Mouse (Mus musculus) A20 (cell line): Measurements from ENCODE around the gene Il1rl2.
"Not testable (repeated sequence)": the region's sequence is repeated elsewhere in the genome, so short reads cannot be mapped to it uniquely, and the experiment has no call there.

Experiments used
- DNase-seq: peaks from one replicate; pipeline ENCODE4 v3.0.0-alpha.2; 2011; ENCODE audit warnings: low read depth, low spot score

Il1rl2 gene

GRCm38 (mm10) chr1:40324457-40324856 is at the start of gene Il1rl2:
Gene Il1rl2 (plus strand): TSS chr1:40324610.
- no peak for DNase-seq

- DNase-seq = no peak
Observed at GRCm38 (mm10) chr1:40275285-40276013, 49.0 kb upstream of the Il1rl2 start.

- no peak for DNase-seq
Observed at GRCm38 (mm10) chr1:40277944-40278343, 46.5 kb upstream of the Il1rl2 start.

- no peak for DNase-seq
Observed at GRCm38 (mm10) chr1:40278720-40279119, 45.7 kb upstream of the Il1rl2 start.

- DNase-seq = no peak
Observed at GRCm38 (mm10) chr1:40279182-40279743, 45.1 kb upstream of the Il1rl2 start.

GRCm38 (mm10) chr1:40281950-40282349 is 42.5 kb upstream of the Il1rl2 start:
- DNase-seq = no peak

GRCm38 (mm10) chr1:40282394-40282793 is 42.0 kb upstream of the Il1rl2 start:
- DNase-seq = no peak

- no peak for DNase-seq
Observed at GRCm38 (mm10) chr1:40283995-40284394, 40.4 kb upstream of the Il1rl2 start.

- DNase-seq = peak; percentile 16
Observed at GRCm38 (mm10) chr1:40290489-40291255, 33.7 kb upstream of the Il1rl2 start.

GRCm38 (mm10) chr1:40292231-40292630 is 32.2 kb upstream of the Il1rl2 start:
- DNase-seq = no peak

GRCm38 (mm10) chr1:40293891-40294290 is 30.5 kb upstream of the Il1rl2 start:
- DNase-seq = peak; percentile 44

GRCm38 (mm10) chr1:40294824-40295223 is 29.6 kb upstream of the Il1rl2 start:
- DNase-seq = peak; percentile 6

- DNase-seq = no peak
Observed at GRCm38 (mm10) chr1:40298053-40298452, 26.4 kb upstream of the Il1rl2 start.

GRCm38 (mm10) chr1:40303179-40303866 is 21.1 kb upstream of the Il1rl2 start:
- DNase-seq = no peak

- DNase-seq = not testable (repeated sequence)
Observed at GRCm38 (mm10) chr1:40304321-40304720, 20.1 kb upstream of the Il1rl2 start.

GRCm38 (mm10) chr1:40306111-40306510 is 18.3 kb upstream of the Il1rl2 start:
- peak; percentile 39 for DNase-seq

GRCm38 (mm10) chr1:40311123-40311522 is 13.3 kb upstream of the Il1rl2 start:
- no peak for DNase-seq

GRCm38 (mm10) chr1:40311625-40312024 is 12.8 kb upstream of the Il1rl2 start:
- no peak for DNase-seq

GRCm38 (mm10) chr1:40314016-40314415 is 10.4 kb upstream of the Il1rl2 start:
- no peak for DNase-seq

- DNase-seq = no peak
Observed at GRCm38 (mm10) chr1:40317657-40318056, 6.8 kb upstream of the Il1rl2 start.

GRCm38 (mm10) chr1:40321824-40322223 is 2.6 kb upstream of the Il1rl2 start:
- no peak for DNase-seq

GRCm38 (mm10) chr1:40322543-40322942 is 1.9 kb upstream of the Il1rl2 start:
- DNase-seq = no peak
